Mouse (Mus musculus): ENCODE measurements around the gene Lifr. TPM values are rescaled to one million over a fixed set of nuclear protein-coding genes. Genes with fewer than 3 reads are reported as not detected.

The Lifr gene
- polyA plus RNA-seq, 1 experiment from 2014 or later = 16.8 TPM

DNA sequence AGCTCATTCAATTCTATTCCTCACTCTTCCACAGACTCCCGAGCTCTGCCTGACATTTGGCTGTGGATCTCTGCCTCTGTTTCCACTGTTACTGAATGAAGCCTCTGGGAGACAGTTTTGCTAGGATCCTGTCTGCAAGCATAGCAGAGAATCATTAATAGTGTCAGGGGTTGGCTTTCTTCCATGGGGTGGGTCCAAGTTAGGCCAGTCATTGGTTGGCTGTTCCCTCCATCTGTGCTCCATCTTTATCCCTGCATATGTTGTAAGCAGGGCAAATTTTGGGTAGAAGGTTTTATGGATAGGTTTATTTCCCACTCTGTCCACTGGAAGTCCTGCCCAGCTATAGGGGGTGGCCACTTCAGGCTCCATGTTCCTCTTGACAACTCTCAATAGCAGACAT is 9.0 kb downstream of the Lifr start:
- WGBS = 62% methylated on average over 1 of the region's 1 CpGs
- no peak overlapping the region for H3K27ac ChIP-seq (ENCODE audit: low read depth, low read length)
- no peak overlapping the region for H3K4me3 ChIP-seq (ENCODE audit: low read length)
- no peak overlapping the region for H3K9ac ChIP-seq (ENCODE audit: low read depth, low read length)
- H3K36me3 ChIP-seq (ENCODE audit: control insufficient read depth, insufficient read depth, low read length) = no peaks in the 10 kb centered on the region
- no peaks in the 10 kb centered on the region for H3K4me1 ChIP-seq (ENCODE audit: control insufficient read depth, insufficient read depth, low read depth, low read length)
- no peaks in the 10 kb centered on the region for H3K27me3 ChIP-seq (replicated peaks; ENCODE audit: control insufficient read depth, insufficient read depth, low read length)
- ATAC-seq = no peak
- H3K4me2 ChIP-seq (ENCODE audit: low read length) = no peak overlapping the region
- no peaks in the 10 kb centered on the region for H3K9me3 ChIP-seq (ENCODE audit: control insufficient read depth, low read length)

DNA sequence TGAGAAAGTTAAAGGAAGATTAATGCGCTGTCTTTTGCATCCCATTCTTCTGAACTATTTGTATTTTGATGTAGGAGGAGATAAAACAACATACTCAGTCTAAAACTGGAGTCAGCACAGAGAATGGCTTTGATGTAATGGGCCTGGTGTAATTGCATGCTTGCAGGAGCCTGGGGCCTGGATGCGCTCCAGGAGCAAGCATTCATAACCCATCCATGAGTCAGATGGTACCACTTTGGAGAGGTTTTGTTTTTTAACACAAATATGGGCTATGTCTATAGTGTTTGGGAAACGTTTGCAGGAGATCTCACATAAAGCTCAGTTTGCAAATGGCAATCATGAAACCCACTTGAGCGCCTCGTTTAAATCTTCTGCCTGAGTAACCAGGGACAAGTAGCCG is 9.8 kb downstream of the Lifr start:
- WGBS = 80% methylated on average over 6 of the region's 6 CpGs
- H3K4me2 ChIP-seq (ENCODE audit: low read length) = no peak overlapping the region
- ATAC-seq = no peak
- H3K4me1 ChIP-seq (ENCODE audit: control insufficient read depth, insufficient read depth, low read depth, low read length) = no peaks in the 10 kb centered on the region
- H3K36me3 ChIP-seq (ENCODE audit: control insufficient read depth, insufficient read depth, low read length) = no peaks in the 10 kb centered on the region
- H3K27ac ChIP-seq (ENCODE audit: low read depth, low read length) = no peak overlapping the region
- H3K9ac ChIP-seq (ENCODE audit: low read depth, low read length) = no peak overlapping the region
- no peak overlapping the region for H3K4me3 ChIP-seq (ENCODE audit: low read length)
- no peaks in the 10 kb centered on the region for H3K27me3 ChIP-seq (replicated peaks; ENCODE audit: control insufficient read depth, insufficient read depth, low read length)
- no peaks in the 10 kb centered on the region for H3K9me3 ChIP-seq (ENCODE audit: control insufficient read depth, low read length)

DNA sequence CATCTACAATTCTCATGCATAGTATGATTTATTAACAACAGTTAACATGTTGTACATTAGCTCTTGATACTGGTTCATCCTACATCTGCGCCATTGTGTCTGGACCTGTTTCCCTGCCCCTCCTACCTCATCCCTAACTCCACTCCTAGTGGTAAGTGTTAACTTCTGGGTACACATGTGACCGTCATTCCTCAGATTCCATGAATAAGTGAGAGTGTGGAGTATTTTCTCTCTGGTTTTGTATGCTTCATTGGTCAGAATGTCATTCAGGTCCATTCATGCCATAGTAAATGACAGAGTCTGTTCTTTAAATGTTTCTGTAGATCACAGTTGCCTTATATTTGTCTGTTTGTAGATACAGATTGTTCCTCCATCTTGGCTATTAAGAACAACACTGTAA is 12.6 kb downstream of the Lifr start:
- H3K9ac ChIP-seq (ENCODE audit: low read depth, low read length) = no peak overlapping the region
- H3K4me2 ChIP-seq (ENCODE audit: low read length) = no peak overlapping the region
- 86% methylated on average over 2 of the region's 2 CpGs for WGBS
- no peak for ATAC-seq
- H3K27me3 ChIP-seq (replicated peaks; ENCODE audit: control insufficient read depth, insufficient read depth, low read length) = no peaks in the 10 kb centered on the region
- H3K4me3 ChIP-seq (ENCODE audit: low read length) = no peak overlapping the region
- no peaks in the 10 kb centered on the region for H3K9me3 ChIP-seq (ENCODE audit: control insufficient read depth, low read length)
- H3K27ac ChIP-seq (ENCODE audit: low read depth, low read length) = no peak overlapping the region
- H3K36me3 ChIP-seq (ENCODE audit: control insufficient read depth, insufficient read depth, low read length) = no peaks in the 10 kb centered on the region
- no peaks in the 10 kb centered on the region for H3K4me1 ChIP-seq (ENCODE audit: control insufficient read depth, insufficient read depth, low read depth, low read length)

DNA sequence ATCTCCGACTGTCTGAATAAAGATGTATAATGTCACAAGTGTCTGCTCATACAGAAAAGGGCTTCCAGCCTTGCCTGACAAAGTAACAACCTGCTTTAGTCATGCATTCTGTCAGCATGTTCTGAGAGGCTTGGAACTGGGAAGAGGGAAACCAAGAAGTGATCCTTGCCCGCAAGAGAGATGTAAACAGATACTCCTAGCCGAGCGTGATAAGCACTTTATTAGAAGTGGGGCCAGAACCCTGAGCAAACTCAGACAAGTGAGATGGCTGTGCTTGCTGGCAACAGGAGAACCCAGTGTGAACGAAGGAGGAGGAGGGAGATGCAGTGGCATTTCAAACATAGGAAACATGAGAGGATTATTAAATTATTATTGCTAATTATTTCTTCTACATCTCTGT is 14.8 kb downstream of the Lifr start:
- WGBS = 73% methylated on average over 5 of the region's 5 CpGs
- no peaks in the 10 kb centered on the region for H3K9me3 ChIP-seq (ENCODE audit: control insufficient read depth, low read length)
- no peaks in the 10 kb centered on the region for H3K36me3 ChIP-seq (ENCODE audit: control insufficient read depth, insufficient read depth, low read length)
- H3K4me2 ChIP-seq (ENCODE audit: low read length) = no peak overlapping the region
- H3K9ac ChIP-seq (ENCODE audit: low read depth, low read length) = no peak overlapping the region
- H3K27ac ChIP-seq (ENCODE audit: low read depth, low read length) = no peak overlapping the region
- ATAC-seq = no peak
- no peak overlapping the region for H3K4me3 ChIP-seq (ENCODE audit: low read length)
- no peaks in the 10 kb centered on the region for H3K4me1 ChIP-seq (ENCODE audit: control insufficient read depth, insufficient read depth, low read depth, low read length)
- H3K27me3 ChIP-seq (replicated peaks; ENCODE audit: control insufficient read depth, insufficient read depth, low read length) = no peaks in the 10 kb centered on the region

DNA sequence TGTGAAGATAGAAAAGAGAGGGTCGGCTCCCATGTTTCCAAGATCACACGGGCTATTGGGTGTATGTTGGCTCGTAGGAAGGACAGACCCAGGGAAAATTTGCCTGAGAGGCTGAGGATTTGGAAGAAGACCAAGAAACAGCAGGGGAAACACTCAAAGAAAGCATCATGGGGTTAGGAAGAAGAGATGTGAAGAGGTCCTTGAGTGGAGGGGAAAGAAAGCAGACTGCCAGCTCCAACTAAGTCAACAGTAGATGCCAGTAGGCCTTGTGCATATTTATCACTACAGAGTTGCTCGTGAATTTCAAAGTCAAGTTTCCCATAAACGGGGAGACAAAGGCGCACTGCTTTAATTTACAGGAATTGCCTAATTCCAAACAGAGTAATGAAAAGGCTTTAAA is 17.7 kb downstream of the Lifr start:
- no peak for ATAC-seq
- Histone ChIP-seq H3K27me3 (replicated peaks; ENCODE audit: control insufficient read depth, insufficient read depth, low read length) (no peaks in the 10 kb centered on the region), H3K4me3 (ENCODE audit: low read length) (no peak overlapping the region), H3K4me2 (ENCODE audit: low read length) (no peak overlapping the region), H3K9ac (ENCODE audit: low read depth, low read length) (no peak overlapping the region), H3K36me3 (ENCODE audit: control insufficient read depth, insufficient read depth, low read length) (no peaks in the 10 kb centered on the region), H3K4me1 (ENCODE audit: control insufficient read depth, insufficient read depth, low read depth, low read length) (no peaks in the 10 kb centered on the region), H3K9me3 (ENCODE audit: control insufficient read depth, low read length) (no peaks in the 10 kb centered on the region), H3K27ac (ENCODE audit: low read depth, low read length) (no peak overlapping the region)
- WGBS = 77% methylated on average over 6 of the region's 6 CpGs

DNA sequence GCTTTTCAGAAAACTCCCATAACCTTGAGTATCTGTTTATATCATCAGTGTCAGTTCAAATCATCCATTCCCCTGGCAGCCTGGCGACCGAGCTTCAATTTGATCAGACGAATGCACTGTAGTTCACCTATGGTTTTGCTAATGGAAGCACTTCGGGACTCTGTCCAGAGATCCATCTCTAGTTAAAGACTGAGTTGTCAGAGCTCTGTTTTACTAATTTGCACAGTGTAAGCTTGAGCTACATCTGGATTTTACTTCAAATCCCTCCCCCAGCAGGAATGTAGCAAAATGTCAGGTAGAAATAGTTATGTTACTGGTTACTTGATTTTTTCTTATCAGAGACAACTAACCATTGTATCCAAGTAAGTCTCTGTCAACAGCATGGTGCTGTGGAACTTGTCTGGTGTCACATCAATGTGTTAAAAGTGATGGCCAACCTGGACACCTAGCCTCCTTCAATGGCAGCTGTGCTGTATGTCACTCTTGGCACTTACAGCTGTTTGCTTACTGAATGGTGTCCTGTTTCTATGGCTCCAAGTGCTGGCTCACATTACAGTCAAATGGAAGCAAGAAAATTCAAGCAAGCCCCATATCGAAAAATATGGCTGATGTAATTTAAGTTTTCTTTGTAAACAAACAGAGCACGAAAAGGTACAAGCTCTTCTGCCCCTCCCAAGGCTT is 22.0 kb downstream of the Lifr start:
- Histone ChIP-seq H3K27me3 (replicated peaks; ENCODE audit: control insufficient read depth, insufficient read depth, low read length) (no peaks in the 10 kb centered on the region), H3K36me3 (ENCODE audit: control insufficient read depth, insufficient read depth, low read length) (no peaks in the 10 kb centered on the region), H3K4me2 (ENCODE audit: low read length) (no peak overlapping the region), H3K27ac (ENCODE audit: low read depth, low read length) (no peak overlapping the region), H3K9me3 (ENCODE audit: control insufficient read depth, low read length) (no peaks in the 10 kb centered on the region), H3K9ac (ENCODE audit: low read depth, low read length) (no peak overlapping the region), H3K4me3 (ENCODE audit: low read length) (no peak overlapping the region), H3K4me1 (ENCODE audit: control insufficient read depth, insufficient read depth, low read depth, low read length) (no peaks in the 10 kb centered on the region)
- WGBS = 87% methylated on average over 6 of the region's 6 CpGs
- no peak for ATAC-seq

DNA sequence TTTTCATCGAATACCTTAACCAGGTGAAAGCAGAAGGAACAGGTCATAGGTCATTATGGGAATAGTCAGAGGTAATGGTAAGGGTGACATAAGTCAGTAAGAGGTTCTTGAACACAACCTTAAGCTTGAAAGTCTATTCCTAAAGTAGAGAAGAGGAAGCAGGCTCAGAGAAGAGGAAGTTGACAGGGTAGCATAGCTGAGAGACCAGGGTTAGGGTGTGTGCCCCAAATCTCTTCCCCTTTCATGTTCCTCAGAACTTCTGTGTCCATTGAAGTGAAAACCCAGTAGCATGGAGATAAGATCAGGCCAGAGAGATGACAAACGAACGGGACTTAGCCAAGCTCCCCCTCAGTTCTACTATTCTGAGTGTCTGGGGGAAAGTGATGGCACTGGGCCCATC is 23.5 kb downstream of the Lifr start:
- H3K27me3 ChIP-seq (replicated peaks; ENCODE audit: control insufficient read depth, insufficient read depth, low read length) = no peaks in the 10 kb centered on the region
- H3K9ac ChIP-seq (ENCODE audit: low read depth, low read length) = no peak overlapping the region
- no peak overlapping the region for H3K4me2 ChIP-seq (ENCODE audit: low read length)
- ATAC-seq = no peak
- 80% methylated on average over 3 of the region's 3 CpGs for whole genome bisulfite sequencing
- H3K27ac ChIP-seq (ENCODE audit: low read depth, low read length) = no peak overlapping the region
- H3K36me3 ChIP-seq (ENCODE audit: control insufficient read depth, insufficient read depth, low read length) = no peaks in the 10 kb centered on the region
- no peaks in the 10 kb centered on the region for H3K4me1 ChIP-seq (ENCODE audit: control insufficient read depth, insufficient read depth, low read depth, low read length)
- H3K4me3 ChIP-seq (ENCODE audit: low read length) = no peak overlapping the region
- H3K9me3 ChIP-seq (ENCODE audit: control insufficient read depth, low read length) = no peaks in the 10 kb centered on the region

DNA sequence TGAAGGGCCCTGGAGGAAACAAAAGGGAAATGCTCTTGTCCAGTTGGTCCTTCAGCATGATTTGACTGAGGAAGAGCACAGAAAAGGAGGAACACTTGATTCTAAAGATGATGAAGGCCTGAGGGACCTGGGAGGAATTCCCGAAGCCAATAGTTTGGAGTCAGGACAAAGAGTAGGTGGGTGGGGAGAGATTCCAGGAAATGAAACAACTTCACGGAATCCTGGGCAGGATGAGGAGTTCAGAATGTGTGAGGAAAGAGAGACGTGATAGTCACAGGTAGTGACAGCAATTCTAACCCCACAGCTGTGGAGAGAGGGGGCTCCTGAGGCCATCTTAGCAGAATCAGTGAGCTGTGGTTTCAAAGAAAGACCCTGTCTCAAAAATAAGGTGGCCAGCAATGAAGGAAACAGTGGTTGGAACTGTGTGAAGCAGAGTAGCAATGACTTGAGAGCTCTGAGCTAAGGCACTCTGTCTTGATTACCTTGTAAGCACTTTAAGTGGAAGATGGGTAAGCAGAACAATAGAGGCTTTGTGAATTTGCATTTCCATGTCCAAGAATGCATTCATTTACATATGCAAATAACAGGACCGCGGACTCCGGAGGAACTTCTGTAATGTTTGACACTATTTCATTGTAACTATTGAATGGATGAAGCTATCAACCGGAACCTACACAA is 25.1 kb downstream of the Lifr start:
- WGBS = 40% methylated on average over 7 of the region's 7 CpGs
- H3K4me1 ChIP-seq (ENCODE audit: control insufficient read depth, insufficient read depth, low read depth, low read length) = no peaks in the 10 kb centered on the region
- no peak overlapping the region for H3K27ac ChIP-seq (ENCODE audit: low read depth, low read length)
- H3K4me3 ChIP-seq (ENCODE audit: low read length) = no peak overlapping the region
- H3K4me2 ChIP-seq (ENCODE audit: low read length) = no peak overlapping the region
- ATAC-seq = no peak
- H3K9ac ChIP-seq (ENCODE audit: low read depth, low read length) = no peak overlapping the region
- H3K27me3 ChIP-seq (replicated peaks; ENCODE audit: control insufficient read depth, insufficient read depth, low read length) = no peaks in the 10 kb centered on the region
- H3K36me3 ChIP-seq (ENCODE audit: control insufficient read depth, insufficient read depth, low read length) = no peaks in the 10 kb centered on the region
- H3K9me3 ChIP-seq (ENCODE audit: control insufficient read depth, low read length) = no peaks in the 10 kb centered on the region

DNA sequence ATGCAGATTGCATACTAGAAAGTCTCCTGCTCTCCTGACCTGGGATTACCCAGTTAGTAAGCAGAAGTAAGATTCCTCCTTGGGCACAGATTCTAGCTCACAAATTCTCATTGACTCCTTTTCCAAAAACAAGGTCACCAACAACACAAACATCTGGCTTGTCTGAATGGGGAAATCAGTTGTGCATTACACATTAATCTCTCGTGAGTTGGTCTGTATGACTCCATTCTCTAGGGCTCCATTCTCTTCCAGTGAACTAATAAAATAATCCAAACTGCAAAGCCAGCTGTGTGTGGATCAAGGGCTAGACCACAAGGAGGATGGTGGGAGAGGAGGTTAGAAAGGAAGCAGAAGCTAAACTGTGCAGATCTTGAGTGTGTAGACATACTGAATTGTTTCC is 25.8 kb downstream of the Lifr start:
- ATAC-seq = no peak
- WGBS = 58% methylated on average over 1 of the region's 1 CpGs
- Histone ChIP-seq H3K9me3 (ENCODE audit: control insufficient read depth, low read length) (no peaks in the 10 kb centered on the region), H3K4me1 (ENCODE audit: control insufficient read depth, insufficient read depth, low read depth, low read length) (no peaks in the 10 kb centered on the region), H3K4me3 (ENCODE audit: low read length) (no peak overlapping the region), H3K4me2 (ENCODE audit: low read length) (no peak overlapping the region), H3K36me3 (ENCODE audit: control insufficient read depth, insufficient read depth, low read length) (no peaks in the 10 kb centered on the region), H3K27ac (ENCODE audit: low read depth, low read length) (no peak overlapping the region), H3K9ac (ENCODE audit: low read depth, low read length) (no peak overlapping the region), H3K27me3 (replicated peaks; ENCODE audit: control insufficient read depth, insufficient read depth, low read length) (no peaks in the 10 kb centered on the region)

Data from hindbrain, embryonic 16.5 days (tissue).